Mouse (Mus musculus): Measurements from ENCODE around the gene Clec4n. TPM values are rescaled to one million over a fixed set of nuclear protein-coding genes. Genes with fewer than 3 reads are reported as not detected.
"Not testable (repeated sequence)": the region's sequence is repeated elsewhere in the genome, so short reads cannot be mapped to it uniquely, and the experiment has no call there.

Clec4n gene
- total and polyA plus RNA-seq, 2 experiments from 2014 or later = 1.1 to 1.2 TPM

DNA sequence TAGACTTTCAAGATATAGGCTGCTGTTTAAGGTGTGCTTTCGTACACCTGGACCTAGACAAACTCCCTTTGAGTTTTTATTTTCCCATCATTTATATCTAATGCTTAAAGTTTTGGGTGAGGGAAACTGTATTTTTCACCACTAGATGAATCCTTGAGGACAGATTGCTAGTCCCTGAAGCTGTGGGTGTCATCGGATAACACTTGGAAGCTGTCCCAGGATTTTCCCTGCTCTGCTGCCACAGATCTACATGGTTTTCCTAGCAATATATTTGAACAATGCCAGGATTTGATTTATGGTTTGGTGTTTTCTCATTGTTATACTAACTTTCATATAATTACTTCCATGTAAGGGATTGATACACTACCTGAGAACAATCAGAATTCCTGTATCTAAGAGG lies 49.8 kb downstream of the Clec4n start:
- no peak overlapping the region for H3K4me3 ChIP-seq (ENCODE audit: low read depth, low read length)
- H3K27me3 ChIP-seq (ENCODE audit: insufficient read depth, low read length) = no peaks in the 10 kb centered on the region
- no peak overlapping the region for H3K27ac ChIP-seq (ENCODE audit: low read depth, low read length)
- ATAC-seq (ENCODE audit: low FRiP score) = no peak
- no peaks in the 10 kb centered on the region for H3K4me1 ChIP-seq (ENCODE audit: insufficient read depth, low read length)
- no peaks in the 10 kb centered on the region for H3K36me3 ChIP-seq (ENCODE audit: insufficient read depth, low read length)
- no peak for DNase-seq (ENCODE audit: low spot score)
- WGBS = 89% methylated on average over 2 of the region's 2 CpGs
- no peak overlapping the region for H3K4me2 ChIP-seq (ENCODE audit: low read depth, low read length, poor library complexity, severe bottlenecking)
- no peak overlapping the region for H3K9ac ChIP-seq (replicated peaks; ENCODE audit: low read length, poor library complexity, severe bottlenecking)
- no peak for TF ChIP-seq CTCF (IDR thresholded peaks at IDR 0.05)
- H3K9me3 ChIP-seq (ENCODE audit: low read length) = no peaks in the 10 kb centered on the region

DNA sequence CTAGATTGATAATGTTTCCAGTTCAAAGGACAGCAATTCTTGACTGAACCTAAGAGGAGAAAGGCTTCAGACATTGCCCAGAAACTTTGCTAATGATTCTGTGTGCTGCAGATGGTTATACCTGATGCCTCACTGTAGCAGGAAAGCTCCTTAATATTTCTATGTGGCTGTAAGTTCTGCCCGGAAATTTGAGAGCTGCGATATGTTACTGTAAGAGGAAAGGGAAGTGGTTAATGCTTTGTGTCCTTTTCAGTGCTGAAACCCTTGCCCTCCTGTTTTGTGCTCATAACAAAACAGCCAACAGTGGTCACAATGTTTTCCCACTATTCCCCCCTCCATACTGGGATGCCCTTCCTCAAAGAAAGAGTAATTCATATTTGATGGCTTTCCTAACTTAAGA lies 56.7 kb downstream of the Clec4n start:
- H3K4me3 ChIP-seq (ENCODE audit: low read depth, low read length) = no peak overlapping the region
- 91% methylated on average over 2 of the region's 2 CpGs for WGBS
- H3K27me3 ChIP-seq (ENCODE audit: insufficient read depth, low read length) = no peaks in the 10 kb centered on the region
- DNase-seq (ENCODE audit: low spot score) = no peak
- no peak for TF ChIP-seq CTCF (IDR thresholded peaks at IDR 0.05)
- ATAC-seq (ENCODE audit: low FRiP score) = no peak
- no peak overlapping the region for H3K27ac ChIP-seq (ENCODE audit: low read depth, low read length)
- no peaks in the 10 kb centered on the region for H3K36me3 ChIP-seq (ENCODE audit: insufficient read depth, low read length)
- no peak overlapping the region for H3K9ac ChIP-seq (replicated peaks; ENCODE audit: low read length, poor library complexity, severe bottlenecking)
- H3K9me3 ChIP-seq (ENCODE audit: low read length) = no peaks in the 10 kb centered on the region
- no peak overlapping the region for H3K4me2 ChIP-seq (ENCODE audit: low read depth, low read length, poor library complexity, severe bottlenecking)
- H3K4me1 ChIP-seq (ENCODE audit: insufficient read depth, low read length) = no peaks in the 10 kb centered on the region

DNA sequence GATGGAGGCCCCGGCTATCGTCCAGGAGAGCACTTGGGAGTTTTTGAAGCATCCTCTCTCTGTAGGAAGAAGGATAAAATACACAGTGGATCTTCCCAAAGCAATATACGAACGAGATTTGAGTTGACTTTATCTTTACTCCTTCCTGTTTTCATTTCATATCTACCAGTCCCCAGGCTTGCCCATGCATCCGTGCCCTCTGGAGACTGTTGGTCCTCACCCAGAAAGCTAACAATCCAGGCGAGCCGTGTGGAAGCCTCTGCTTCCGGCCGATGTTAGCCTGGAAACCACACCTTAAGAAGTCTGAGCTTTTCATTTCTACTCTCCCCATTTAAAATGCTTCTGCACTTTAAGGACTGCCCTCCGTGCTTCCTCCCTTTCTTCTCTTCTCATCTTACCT lies 59.3 kb downstream of the Clec4n start:
- Histone ChIP-seq H3K9me3 (ENCODE audit: low read length) (no peaks in the 10 kb centered on the region), H3K27me3 (ENCODE audit: insufficient read depth, low read length) (no peaks in the 10 kb centered on the region), H3K9ac (replicated peaks; ENCODE audit: low read length, poor library complexity, severe bottlenecking) (no peak overlapping the region), H3K36me3 (ENCODE audit: insufficient read depth, low read length) (no peaks in the 10 kb centered on the region), H3K4me2 (ENCODE audit: low read depth, low read length, poor library complexity, severe bottlenecking) (no peak overlapping the region), H3K27ac (ENCODE audit: low read depth, low read length) (no peak overlapping the region), H3K4me3 (ENCODE audit: low read depth, low read length) (no peak overlapping the region), H3K4me1 (ENCODE audit: insufficient read depth, low read length) (no peaks in the 10 kb centered on the region)
- no peak for DNase-seq (ENCODE audit: low spot score)
- 87% methylated on average over 10 of the region's 10 CpGs for WGBS
- TF ChIP-seq CTCF (IDR thresholded peaks at IDR 0.05) = no peak
- no peak for ATAC-seq (ENCODE audit: low FRiP score)

DNA sequence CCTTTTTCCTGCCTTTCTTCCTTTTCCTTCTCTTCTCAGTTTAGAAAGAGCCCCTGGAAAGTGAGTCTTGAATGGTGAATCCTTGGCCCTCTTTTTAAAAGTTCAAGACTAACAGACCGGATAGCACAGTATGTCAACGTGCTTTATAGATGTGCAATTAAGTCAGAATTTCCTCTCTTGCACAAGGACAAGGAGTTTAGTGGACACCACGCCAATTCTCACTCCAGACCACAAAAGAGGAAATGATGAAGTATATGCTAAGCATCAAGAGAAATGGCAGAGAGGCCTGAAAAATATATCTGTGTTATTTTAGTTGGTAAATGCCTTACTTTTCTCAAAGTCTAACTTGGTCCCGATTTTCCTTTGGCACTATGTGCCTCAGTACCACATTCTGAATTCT lies 60.1 kb downstream of the Clec4n start, which contains the start of gene Clec4e:
Clec4e (minus strand) TSS at position 118 of the 400 bp plus-strand sequence.
- Histone ChIP-seq H3K4me3 (ENCODE audit: low read depth, low read length) (no peak within 1 kb of the TSS), H3K9ac (replicated peaks; ENCODE audit: low read length, poor library complexity, severe bottlenecking) (no peak within 1 kb of the TSS), H3K27ac (ENCODE audit: low read depth, low read length) (no peak within 1 kb of the TSS), H3K4me1 (ENCODE audit: insufficient read depth, low read length) (no peaks in the 10 kb centered on the region), H3K36me3 (ENCODE audit: insufficient read depth, low read length) (no peaks in the 10 kb centered on the region), H3K27me3 (ENCODE audit: insufficient read depth, low read length) (no peaks in the 10 kb centered on the region), H3K4me2 (ENCODE audit: low read depth, low read length, poor library complexity, severe bottlenecking) (no peak within 1 kb of the TSS), H3K9me3 (ENCODE audit: low read length) (no peaks in the 10 kb centered on the region)
- TF ChIP-seq CTCF (IDR thresholded peaks at IDR 0.05) = no peak
- DNase-seq (ENCODE audit: low spot score) (no peak), ATAC-seq (ENCODE audit: low FRiP score) (no peak)
- WGBS = 88% methylated on average over 4 of the region's 4 CpGs

DNA sequence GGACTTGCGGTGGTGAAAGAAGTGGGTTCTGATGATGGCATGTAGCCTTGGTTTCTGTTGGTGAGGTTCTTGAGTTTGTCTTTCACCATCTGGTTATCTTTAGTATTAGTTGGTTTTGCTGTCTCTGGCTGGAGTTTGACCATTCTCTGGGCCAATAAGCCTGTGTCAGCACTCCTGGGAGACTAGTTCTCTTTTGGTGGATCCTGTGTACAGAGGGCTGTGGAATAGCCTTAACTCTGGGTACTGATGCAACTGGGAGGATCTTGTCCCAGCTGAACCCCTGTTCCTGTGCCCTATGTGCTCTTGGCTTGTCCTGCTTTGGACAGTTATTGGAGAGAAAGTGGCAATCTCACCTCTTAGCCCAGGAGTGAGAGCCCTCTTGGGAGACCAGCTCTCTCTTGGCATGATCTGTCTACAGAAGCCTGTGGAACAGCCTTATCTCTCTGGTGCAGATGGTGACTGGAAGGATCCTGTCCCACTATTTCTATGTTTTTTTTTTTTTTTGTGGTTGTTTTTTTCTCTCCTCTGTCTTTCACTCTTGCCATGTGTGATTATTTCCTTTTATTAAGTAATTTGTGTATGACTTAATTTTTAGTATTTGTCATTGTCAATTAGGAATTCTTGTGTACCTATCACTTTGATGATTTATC lies 63.2 kb downstream of the Clec4n start:
- DNase-seq (ENCODE audit: low spot score) = no peak
- Histone ChIP-seq H3K4me3 (ENCODE audit: low read depth, low read length) (no peak overlapping the region), H3K27me3 (ENCODE audit: insufficient read depth, low read length) (no peaks in the 10 kb centered on the region), H3K27ac (ENCODE audit: low read depth, low read length) (no peak overlapping the region), H3K36me3 (ENCODE audit: insufficient read depth, low read length) (no peaks in the 10 kb centered on the region), H3K4me1 (ENCODE audit: insufficient read depth, low read length) (no peaks in the 10 kb centered on the region), H3K9ac (replicated peaks; ENCODE audit: low read length, poor library complexity, severe bottlenecking) (no peak overlapping the region), H3K9me3 (ENCODE audit: low read length) (no peaks in the 10 kb centered on the region), H3K4me2 (ENCODE audit: low read depth, low read length, poor library complexity, severe bottlenecking) (no peak overlapping the region)
- 100% methylated on average over 1 of the region's 1 CpGs for WGBS
- no peak for ATAC-seq (ENCODE audit: low FRiP score)
- TF ChIP-seq CTCF (IDR thresholded peaks at IDR 0.05) = no peak

DNA sequence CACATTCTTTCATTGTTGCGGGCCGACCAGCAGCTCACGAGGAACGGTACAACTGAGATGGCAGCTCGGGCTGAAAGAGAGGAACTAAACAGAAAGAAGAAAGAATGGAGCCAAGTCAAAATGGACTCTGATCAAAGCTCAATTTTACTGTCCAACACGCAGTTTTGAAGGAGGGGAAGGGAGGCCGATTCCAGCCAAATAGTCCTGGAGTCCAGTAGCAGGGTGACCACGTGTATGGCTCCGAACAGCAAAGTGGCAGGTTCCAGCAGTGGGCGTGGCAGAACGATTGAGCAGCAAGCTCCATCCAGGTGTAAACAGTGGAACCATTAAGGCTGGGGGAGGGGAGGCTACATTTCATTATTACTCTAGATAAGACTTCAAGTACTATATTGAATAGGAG lies 63.9 kb downstream of the Clec4n start:
- DNase-seq (ENCODE audit: low spot score); H3K27me3 ChIP-seq (ENCODE audit: insufficient read depth, low read length); H3K27ac ChIP-seq (ENCODE audit: low read depth, low read length); ATAC-seq (ENCODE audit: low FRiP score); H3K9me3 ChIP-seq (ENCODE audit: low read length); H3K9ac ChIP-seq (replicated peaks; ENCODE audit: low read length, poor library complexity, severe bottlenecking); H3K4me1 ChIP-seq (ENCODE audit: insufficient read depth, low read length); H3K4me3 ChIP-seq (ENCODE audit: low read depth, low read length); H3K36me3 ChIP-seq (ENCODE audit: insufficient read depth, low read length); H3K4me2 ChIP-seq (ENCODE audit: low read depth, low read length, poor library complexity, severe bottlenecking): not testable (repeated sequence)
- WGBS = 93% methylated on average over 11 of the region's 11 CpGs

Other genes starting within 250 kb of the Clec4n start
- gene Clec4a4, start 239.5 kb upstream of the Clec4n start, total RNA-seq (2014; rRNA removed) = not detected in 2 replicates
- gene Clec4a4, start 239.5 kb upstream of the Clec4n start, polyA plus RNA-seq (2015; fragmentation: Nextera tagmentation; extraction: Ambion mirVana) = not detected in 2 replicates
- not detected in 2 replicates for gene Clec4b1, start 179.9 kb upstream of the Clec4n start, total RNA-seq (2014; rRNA removed)
- not detected in 2 replicates for gene Clec4b1, start 179.9 kb upstream of the Clec4n start, polyA plus RNA-seq (2015; fragmentation: Nextera tagmentation; extraction: Ambion mirVana)
- 0.49 and 0.61 TPM in 2 replicates for gene Clec4a2, start 123.4 kb upstream of the Clec4n start, total RNA-seq (2014; rRNA removed)
- gene Clec4a2, start 123.4 kb upstream of the Clec4n start, polyA plus RNA-seq (2015; fragmentation: Nextera tagmentation; extraction: Ambion mirVana) = 1.2 and 1.8 TPM in 2 replicates
- gene Clec4b2, start 57.0 kb upstream of the Clec4n start, total RNA-seq (2014; rRNA removed) = not detected in 2 replicates
- not detected in 2 replicates for gene Clec4b2, start 57.0 kb upstream of the Clec4n start, polyA plus RNA-seq (2015; fragmentation: Nextera tagmentation; extraction: Ambion mirVana)
- gene Clec4d, start 32.3 kb downstream of the Clec4n start, total RNA-seq (2014; rRNA removed) = not detected in 2 replicates
- 0.12 TPM in 1 of 2 replicates, not detected in the other for gene Clec4d, start 32.3 kb downstream of the Clec4n start, polyA plus RNA-seq (2015; fragmentation: Nextera tagmentation; extraction: Ambion mirVana)
- gene Clec4e, start 60.0 kb downstream of the Clec4n start, total RNA-seq (2014; rRNA removed) = 0.16 TPM in 1 of 2 replicates, not detected in the other
- not detected in 2 replicates for gene Clec4e, start 60.0 kb downstream of the Clec4n start, polyA plus RNA-seq (2015; fragmentation: Nextera tagmentation; extraction: Ambion mirVana)
- not detected in 2 replicates for gene Vmn2r19, start 78.5 kb downstream of the Clec4n start, total RNA-seq (2014; rRNA removed)
- not detected in 2 replicates for gene Vmn2r19, start 78.5 kb downstream of the Clec4n start, polyA plus RNA-seq (2015; fragmentation: Nextera tagmentation; extraction: Ambion mirVana)
- gene Vmn2r20, start 188.3 kb downstream of the Clec4n start, total RNA-seq (2014; rRNA removed) = not detected in 2 replicates
- not detected in 2 replicates for gene Vmn2r20, start 188.3 kb downstream of the Clec4n start, polyA plus RNA-seq (2015; fragmentation: Nextera tagmentation; extraction: Ambion mirVana)